Mouse (Mus musculus) lung, postnatal 0 days (tissue): ENCODE data around the gene Ttc9c.

ENCODE experiments used
- CTCF ChIP-seq: IDR thresholded peaks from 2 replicates; pipeline ENCODE4 v1.5.1; 2016; ENCODE audit warnings: antibody characterized with exemption, mild to moderate bottlenecking
- EP300 ChIP-seq: IDR thresholded peaks from 2 replicates; pipeline ENCODE4 v1.6.1; 2016; ENCODE audit warnings: antibody characterized with exemption, mild to moderate bottlenecking, control low read depth

GRCm38 (mm10) chr19:8803879-8804660 lies 15.1 kb downstream of the Ttc9c start:
- TF ChIP-seq CTCF = no peak
- TF ChIP-seq EP300 = no peak
